Mouse (Mus musculus): ENCODE measurements around the gene Gdpd1. TPM values are rescaled to one million over a fixed set of nuclear protein-coding genes. Genes with fewer than 3 reads are reported as not detected.
"Not testable (repeated sequence)": the region's sequence is repeated elsewhere in the genome, so short reads cannot be mapped to it uniquely, and the experiment has no call there.

Gene Gdpd1
- total and polyA plus RNA-seq, 2 experiments = 0.48 to 0.92 TPM

DNA sequence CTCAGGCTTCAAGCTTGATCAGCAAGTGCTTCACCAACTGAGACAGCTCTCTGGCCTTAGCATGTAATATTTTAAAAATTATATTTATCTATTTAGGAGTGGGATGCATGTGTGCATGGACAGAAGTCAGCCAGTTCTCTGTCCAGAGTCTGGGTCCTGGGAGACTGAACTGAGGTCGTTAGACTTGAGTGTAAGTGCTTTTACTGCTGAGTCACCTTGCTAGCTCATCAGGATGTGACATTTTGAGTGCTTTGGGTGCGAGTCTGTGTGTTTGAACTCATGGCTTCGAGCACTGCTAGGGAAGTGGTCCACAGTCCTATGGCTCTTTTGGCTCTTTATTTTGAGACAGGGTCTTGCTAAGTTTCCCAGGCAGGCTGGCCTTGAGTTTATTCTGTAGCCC is 30.8 kb downstream of the Gdpd1 start:
- no peaks in the 10 kb centered on the region for H3K4me1 ChIP-seq (ENCODE audit: control insufficient read depth, insufficient read depth, low read length)
- H3K36me3 ChIP-seq (ENCODE audit: control insufficient read depth, insufficient read depth, low read length) = no peaks in the 10 kb centered on the region
- DNase-seq (ENCODE audit: extremely low read depth, low read depth, low spot score) = no peak
- WGBS = 81% methylated on average over 3 of the region's 3 CpGs
- H3K27ac ChIP-seq (replicated peaks; ENCODE audit: insufficient read depth, low read depth, low read length) = no peak overlapping the region
- no peak overlapping the region for H3K9ac ChIP-seq (ENCODE audit: low read depth, low read length)
- no peaks in the 10 kb centered on the region for H3K27me3 ChIP-seq (ENCODE audit: control insufficient read depth, insufficient read depth, low read length)
- TF ChIP-seq POLR2A (IDR thresholded peaks at IDR 0.05; ENCODE audit: extremely low read depth, insufficient read depth, low read length) = no peak
- TF ChIP-seq CTCF (IDR thresholded peaks at IDR 0.05; ENCODE audit: low read depth, low read length) = no peak
- H3K4me3 ChIP-seq (ENCODE audit: insufficient read depth, low read depth, low read length) = no peak overlapping the region
- H3K79me2 ChIP-seq (ENCODE audit: control insufficient read depth, insufficient read depth, low read length) = no peaks in the 10 kb centered on the region

DNA sequence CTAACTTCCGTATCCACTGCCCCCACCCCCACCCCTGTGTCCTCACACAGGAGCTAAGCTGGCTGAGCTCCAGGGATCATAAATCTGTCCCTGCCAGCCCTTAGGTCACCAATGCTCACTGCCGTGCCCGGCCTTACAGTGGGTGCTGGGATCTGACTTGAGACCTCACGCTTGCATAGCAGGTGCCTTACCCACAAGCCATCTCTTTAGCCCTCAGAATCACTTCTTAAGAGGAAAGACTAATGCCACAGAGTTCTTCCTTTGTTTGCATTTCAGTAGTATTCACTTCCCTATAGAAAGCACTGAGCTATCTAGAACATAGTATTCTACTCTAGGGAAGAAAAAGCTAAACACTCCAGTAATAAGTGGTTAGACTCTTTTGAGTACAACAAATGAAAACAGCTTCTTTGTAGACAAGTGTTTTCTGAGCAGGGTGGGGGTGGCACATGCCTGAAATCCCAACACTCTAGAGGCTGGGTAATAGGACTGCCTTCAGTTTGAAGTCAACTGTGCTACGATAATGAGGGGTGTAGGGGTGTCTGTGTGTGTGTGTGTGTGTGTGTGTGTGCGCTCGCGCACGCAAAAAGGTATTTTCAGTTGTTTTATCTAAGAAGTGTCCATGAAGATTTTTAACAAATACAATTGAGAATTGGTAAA is 34.4 kb downstream of the Gdpd1 start:
- no peaks in the 10 kb centered on the region for H3K27me3 ChIP-seq (ENCODE audit: control insufficient read depth, insufficient read depth, low read length)
- H3K79me2 ChIP-seq (ENCODE audit: control insufficient read depth, insufficient read depth, low read length) = no peaks in the 10 kb centered on the region
- no peak for TF ChIP-seq CTCF (IDR thresholded peaks at IDR 0.05; ENCODE audit: low read depth, low read length)
- no peak for TF ChIP-seq POLR2A (IDR thresholded peaks at IDR 0.05; ENCODE audit: extremely low read depth, insufficient read depth, low read length)
- H3K27ac ChIP-seq (replicated peaks; ENCODE audit: insufficient read depth, low read depth, low read length) = no peak overlapping the region
- no peaks in the 10 kb centered on the region for H3K4me1 ChIP-seq (ENCODE audit: control insufficient read depth, insufficient read depth, low read length)
- H3K36me3 ChIP-seq (ENCODE audit: control insufficient read depth, insufficient read depth, low read length) = no peaks in the 10 kb centered on the region
- no peak overlapping the region for H3K4me3 ChIP-seq (ENCODE audit: insufficient read depth, low read depth, low read length)
- H3K9ac ChIP-seq (ENCODE audit: low read depth, low read length) = no peak overlapping the region
- peak; percentile 10 for DNase-seq (ENCODE audit: extremely low read depth, low read depth, low spot score)
- whole genome bisulfite sequencing = 79% methylated on average over 9 of the region's 9 CpGs

DNA sequence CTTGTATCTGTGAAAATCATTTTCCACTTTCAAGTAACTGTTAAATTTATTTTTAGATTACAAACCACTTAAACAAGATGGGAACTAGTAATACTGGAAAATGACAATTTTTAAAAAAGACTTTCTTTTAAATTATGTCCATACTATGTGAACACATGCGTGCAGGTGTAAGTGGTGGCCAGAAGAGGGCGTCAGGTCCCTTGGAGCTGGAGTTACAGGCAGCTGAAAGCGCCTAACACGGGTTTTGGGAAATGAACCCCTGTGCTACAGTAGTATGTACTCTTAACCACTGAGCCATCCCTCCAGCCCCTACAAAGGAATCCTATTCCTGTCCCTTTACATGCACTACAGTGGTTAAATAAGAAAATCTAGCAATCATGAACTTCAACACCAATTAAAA is 37.7 kb downstream of the Gdpd1 start:
- Histone ChIP-seq H3K9ac (ENCODE audit: low read depth, low read length) (no peak overlapping the region), H3K4me1 (ENCODE audit: control insufficient read depth, insufficient read depth, low read length) (no peaks in the 10 kb centered on the region), H3K36me3 (ENCODE audit: control insufficient read depth, insufficient read depth, low read length) (no peaks in the 10 kb centered on the region), H3K27me3 (ENCODE audit: control insufficient read depth, insufficient read depth, low read length) (no peaks in the 10 kb centered on the region), H3K79me2 (ENCODE audit: control insufficient read depth, insufficient read depth, low read length) (no peaks in the 10 kb centered on the region), H3K4me3 (ENCODE audit: insufficient read depth, low read depth, low read length) (no peak overlapping the region), H3K27ac (replicated peaks; ENCODE audit: insufficient read depth, low read depth, low read length) (no peak overlapping the region)
- TF ChIP-seq CTCF (IDR thresholded peaks at IDR 0.05; ENCODE audit: low read depth, low read length) = peak; percentile 33; the same call in 1 of the 2 replicates
- no peak for TF ChIP-seq POLR2A (IDR thresholded peaks at IDR 0.05; ENCODE audit: extremely low read depth, insufficient read depth, low read length)
- no peak for DNase-seq (ENCODE audit: extremely low read depth, low read depth, low spot score)
- WGBS = 68% methylated on average over 4 of the region's 4 CpGs

DNA sequence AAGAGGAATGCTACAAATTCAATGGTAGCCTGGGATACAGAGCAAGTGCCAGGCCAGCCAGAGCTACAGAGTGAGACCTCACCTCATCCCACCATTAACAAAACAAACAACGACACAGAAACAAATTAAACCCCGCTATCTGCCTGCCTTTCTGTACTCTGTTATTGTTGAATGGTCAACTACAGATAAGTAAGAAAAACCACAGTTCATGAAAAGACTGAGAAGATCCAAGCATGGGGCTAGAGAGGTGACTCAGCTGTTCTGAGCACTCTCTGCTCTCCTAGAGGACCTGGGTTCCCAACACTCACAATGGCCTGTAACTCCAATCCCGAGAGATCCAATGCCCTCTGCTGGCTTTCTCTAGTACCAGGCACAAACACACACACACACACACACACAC is 45.6 kb downstream of the Gdpd1 start:
- 87% methylated on average over 3 of the region's 3 CpGs for WGBS
- H3K27me3 ChIP-seq (ENCODE audit: control insufficient read depth, insufficient read depth, low read length) = no peaks in the 10 kb centered on the region
- H3K79me2 ChIP-seq (ENCODE audit: control insufficient read depth, insufficient read depth, low read length) = no peaks in the 10 kb centered on the region
- DNase-seq (ENCODE audit: extremely low read depth, low read depth, low spot score) = no peak
- TF ChIP-seq CTCF (IDR thresholded peaks at IDR 0.05; ENCODE audit: low read depth, low read length) (no peak), POLR2A (IDR thresholded peaks at IDR 0.05; ENCODE audit: extremely low read depth, insufficient read depth, low read length) (no peak)
- no peak overlapping the region for H3K27ac ChIP-seq (replicated peaks; ENCODE audit: insufficient read depth, low read depth, low read length)
- no peak overlapping the region for H3K4me3 ChIP-seq (ENCODE audit: insufficient read depth, low read depth, low read length)
- H3K4me1 ChIP-seq (ENCODE audit: control insufficient read depth, insufficient read depth, low read length) = peaks cover 6% of the 10 kb centered on the region
- H3K9ac ChIP-seq (ENCODE audit: low read depth, low read length) = no peak overlapping the region
- no peaks in the 10 kb centered on the region for H3K36me3 ChIP-seq (ENCODE audit: control insufficient read depth, insufficient read depth, low read length)

DNA sequence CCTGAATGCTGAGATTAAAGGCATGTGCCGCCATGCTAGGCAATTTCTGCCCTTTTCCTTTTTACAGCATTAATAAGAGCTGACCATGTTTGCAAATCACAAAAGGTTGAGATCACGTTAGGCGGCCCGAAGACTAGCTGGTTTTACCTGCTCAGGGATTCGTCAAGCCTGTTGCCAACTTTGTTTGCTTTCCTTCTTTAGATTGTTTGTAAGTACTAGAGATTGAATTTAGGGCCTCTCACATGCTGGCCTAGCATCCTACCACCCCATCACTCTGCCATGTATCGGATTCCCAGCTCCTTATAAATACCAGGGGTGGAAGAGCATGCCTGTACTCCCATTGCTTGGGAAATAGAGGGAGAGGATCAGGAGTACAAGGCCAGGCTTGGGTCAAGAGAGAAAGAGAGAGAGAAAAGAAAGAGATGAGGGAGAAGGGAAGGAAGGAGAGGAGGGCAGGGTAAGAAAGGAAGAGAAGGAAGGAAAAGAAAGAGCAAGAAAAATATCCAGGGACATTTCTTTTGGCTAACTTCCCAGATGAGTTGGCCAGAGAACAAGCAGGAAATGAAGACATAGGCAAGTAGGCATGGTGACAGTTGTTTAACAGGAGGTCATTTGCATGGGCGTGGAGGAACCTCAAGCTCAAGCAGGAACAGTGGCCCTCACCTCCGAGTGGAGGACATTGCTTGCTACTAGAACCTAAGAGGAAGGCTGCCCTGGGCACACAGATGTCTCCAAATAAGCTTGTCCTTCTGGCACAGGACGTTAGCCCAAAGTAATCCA is 47.6 kb downstream of the Gdpd1 start:
- no peaks in the 10 kb centered on the region for H3K27me3 ChIP-seq (ENCODE audit: control insufficient read depth, insufficient read depth, low read length)
- no peak overlapping the region for H3K4me3 ChIP-seq (ENCODE audit: insufficient read depth, low read depth, low read length)
- H3K36me3 ChIP-seq (ENCODE audit: control insufficient read depth, insufficient read depth, low read length) = no peaks in the 10 kb centered on the region
- H3K4me1 ChIP-seq (ENCODE audit: control insufficient read depth, insufficient read depth, low read length) = peaks cover 6% of the 10 kb centered on the region
- no peak for TF ChIP-seq CTCF (IDR thresholded peaks at IDR 0.05; ENCODE audit: low read depth, low read length)
- H3K27ac ChIP-seq (replicated peaks; ENCODE audit: insufficient read depth, low read depth, low read length) = peak overlapping the region; percentile 43
- H3K79me2 ChIP-seq (ENCODE audit: control insufficient read depth, insufficient read depth, low read length) = no peaks in the 10 kb centered on the region
- WGBS = 75% methylated on average over 9 of the region's 9 CpGs
- H3K9ac ChIP-seq (ENCODE audit: low read depth, low read length) = no peak overlapping the region
- DNase-seq (ENCODE audit: extremely low read depth, low read depth, low spot score) = peak; percentile 42

DNA sequence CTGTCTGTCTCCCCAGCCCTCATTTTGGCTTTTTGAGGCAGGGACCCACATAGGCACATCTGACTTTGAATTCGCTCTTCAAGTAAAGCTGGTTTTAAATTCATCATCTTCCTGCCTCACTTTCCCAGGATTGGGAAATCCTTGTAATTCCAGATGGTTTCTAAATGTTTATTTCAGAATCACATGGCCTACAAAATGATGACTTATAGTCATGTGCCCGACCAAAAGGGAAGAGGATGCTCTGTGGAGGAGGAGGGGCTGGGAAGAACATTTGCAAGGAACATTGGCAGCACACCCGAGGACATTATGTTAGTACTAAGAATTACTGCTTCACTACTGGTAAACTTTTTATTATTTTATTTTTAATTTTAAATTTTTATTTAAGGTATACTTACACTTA is 48.5 kb downstream of the Gdpd1 start:
- peak; percentile 45 for DNase-seq (ENCODE audit: extremely low read depth, low read depth, low spot score)
- no peak overlapping the region for H3K9ac ChIP-seq (ENCODE audit: low read depth, low read length)
- no peak overlapping the region for H3K4me3 ChIP-seq (ENCODE audit: insufficient read depth, low read depth, low read length)
- no peaks in the 10 kb centered on the region for H3K79me2 ChIP-seq (ENCODE audit: control insufficient read depth, insufficient read depth, low read length)
- H3K27ac ChIP-seq (replicated peaks; ENCODE audit: insufficient read depth, low read depth, low read length) = peak overlapping the region; percentile 63
- whole genome bisulfite sequencing = 62% methylated on average over 3 of the region's 3 CpGs
- no peak for TF ChIP-seq CTCF (IDR thresholded peaks at IDR 0.05; ENCODE audit: low read depth, low read length)
- no peak for TF ChIP-seq POLR2A (IDR thresholded peaks at IDR 0.05; ENCODE audit: extremely low read depth, insufficient read depth, low read length)
- no peaks in the 10 kb centered on the region for H3K36me3 ChIP-seq (ENCODE audit: control insufficient read depth, insufficient read depth, low read length)
- H3K4me1 ChIP-seq (ENCODE audit: control insufficient read depth, insufficient read depth, low read length) = peaks cover 6% of the 10 kb centered on the region
- no peaks in the 10 kb centered on the region for H3K27me3 ChIP-seq (ENCODE audit: control insufficient read depth, insufficient read depth, low read length)

DNA sequence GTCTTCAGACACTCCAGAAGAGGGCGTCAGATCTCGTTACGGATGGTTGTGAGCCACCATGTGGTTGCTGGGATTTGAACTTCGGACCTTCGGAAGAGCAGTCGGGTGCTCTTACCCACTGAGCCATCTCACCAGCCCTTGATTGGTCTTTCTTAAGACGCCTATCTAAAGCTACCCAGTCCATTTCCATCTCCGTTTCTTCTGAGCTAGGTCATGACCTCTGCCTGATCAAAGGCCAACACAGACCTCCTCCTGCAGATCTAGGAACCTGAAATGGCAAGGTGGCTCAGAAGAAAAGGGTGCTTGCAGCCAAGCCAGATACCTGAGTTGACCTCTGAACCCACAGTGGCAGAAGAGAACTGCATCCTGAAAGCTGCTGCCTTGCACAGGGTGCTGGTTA is 50.6 kb downstream of the Gdpd1 start:
- H3K79me2 ChIP-seq (ENCODE audit: control insufficient read depth, insufficient read depth, low read length); H3K27ac ChIP-seq (replicated peaks; ENCODE audit: insufficient read depth, low read depth, low read length); DNase-seq (ENCODE audit: extremely low read depth, low read depth, low spot score); H3K4me3 ChIP-seq (ENCODE audit: insufficient read depth, low read depth, low read length); H3K9ac ChIP-seq (ENCODE audit: low read depth, low read length); H3K27me3 ChIP-seq (ENCODE audit: control insufficient read depth, insufficient read depth, low read length); H3K36me3 ChIP-seq (ENCODE audit: control insufficient read depth, insufficient read depth, low read length); H3K4me1 ChIP-seq (ENCODE audit: control insufficient read depth, insufficient read depth, low read length): not testable (repeated sequence)
- 80% methylated on average over 8 of the region's 8 CpGs for WGBS

Measured in liver, adult 2 months (tissue).